Mouse (Mus musculus) hindbrain, embryonic 15.5 days (tissue): ENCODE measurements around the gene Btnl9. TPM values are rescaled to one million over a fixed set of nuclear protein-coding genes. Genes with fewer than 3 reads are reported as not detected.

Experiments used
- ATAC-seq: fragments of 200-750 bp; cut with Nextera tagmentation; 2 replicates; pipeline ENCODE4 v1.8.0; 2017; ENCODE audit warnings: low read depth, moderate number of reproducible peaks, moderate TSS enrichment; ENCODE audit not compliant: low FRiP score
- H3K27ac ChIP-seq: fragments of 300-500 bp; sonication (generic); replicated peaks from 2 replicates; pipeline ENCODE4 v1.5.1; 2015; ENCODE audit warnings: mild to moderate bottlenecking, inconsistent platforms
- H3K27me3 ChIP-seq: fragments of 300-500 bp; sonication (generic); 2 replicates; pipeline ENCODE4 v1.6.1; 2015; ENCODE audit warnings: control low read depth, inconsistent platforms
- H3K36me3 ChIP-seq: fragments of 300-500 bp; sonication (generic); 2 replicates; pipeline ENCODE4 v1.6.1; 2015; ENCODE audit warnings: control low read depth, inconsistent platforms
- H3K4me1 ChIP-seq: fragments of 300-500 bp; sonication (generic); replicated peaks from 2 replicates; pipeline ENCODE4 v1.6.1; 2015; ENCODE audit warnings: control low read depth, inconsistent platforms
- H3K4me2 ChIP-seq: fragments of 300-500 bp; sonication (generic); 2 replicates; pipeline ENCODE4 v1.6.1; 2015; ENCODE audit warnings: moderate library complexity, mild to moderate bottlenecking, inconsistent platforms
- H3K4me3 ChIP-seq: fragments of 300-500 bp; sonication (generic); 2 replicates; pipeline ENCODE4 v1.5.1; 2015; ENCODE audit warnings: mild to moderate bottlenecking, inconsistent platforms
- H3K9ac ChIP-seq: fragments of 300-500 bp; sonication (generic); 2 replicates; pipeline ENCODE4 v1.6.1; 2015; ENCODE audit warnings: inconsistent platforms
- H3K9me3 ChIP-seq: fragments of 300-500 bp; sonication (generic); 2 replicates; pipeline ENCODE4 v1.6.1; 2016; ENCODE audit warnings: control low read depth, inconsistent platforms
- WGBS: fragments of 180-500 bp; shearing (Covaris S2); methylation state at CpG from one replicate; pipeline ENCODE4 v1.1.7; 2015; 5-methylcytosine and 5-hydroxymethylcytosine counted together
- polyA plus RNA-seq: library from polyadenylated mRNA; unstranded; fragments of >200 nt; fragmentation: Nextera tagmentation; extraction: Ambion mirVana; gene quantifications from 2 replicates; pipeline ENCODE4 v1.2.1, GENCODE M21; 2015

Btnl9 gene
- polyA plus RNA-seq, 1 experiment from 2014 or later = 0.22 TPM

DNA sequence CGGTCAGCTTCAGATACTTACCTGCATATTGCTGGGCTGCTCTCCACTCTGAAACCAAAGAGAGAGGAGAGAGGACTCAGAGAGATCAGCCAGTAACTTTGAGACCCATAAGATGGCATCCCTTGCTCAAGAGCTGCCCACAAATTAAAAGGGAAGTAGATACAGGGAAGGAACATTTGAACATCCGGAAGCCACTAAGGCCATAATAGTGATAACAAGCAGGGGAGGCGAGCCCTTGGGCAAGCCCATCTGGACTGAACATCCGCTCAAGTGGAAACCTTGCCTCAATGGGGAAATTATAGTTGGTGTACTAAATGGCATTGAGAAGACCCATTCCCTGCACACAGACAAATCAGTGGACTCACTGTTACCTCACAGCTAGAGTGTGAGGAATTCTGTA lies 16.4 kb downstream of the Btnl9 start:
- Histone ChIP-seq H3K4me1 (peaks cover 8% of the 10 kb centered on the region), H3K27ac (no peak overlapping the region), H3K9me3 (no peaks in the 10 kb centered on the region), H3K9ac (no peak overlapping the region), H3K36me3 (no peaks in the 10 kb centered on the region), H3K4me3 (no peak overlapping the region), H3K4me2 (no peak overlapping the region), H3K27me3 (peaks cover 2% of the 10 kb centered on the region)
- ATAC-seq = no peak
- whole genome bisulfite sequencing = 97% methylated on average over 4 of the region's 4 CpGs

DNA sequence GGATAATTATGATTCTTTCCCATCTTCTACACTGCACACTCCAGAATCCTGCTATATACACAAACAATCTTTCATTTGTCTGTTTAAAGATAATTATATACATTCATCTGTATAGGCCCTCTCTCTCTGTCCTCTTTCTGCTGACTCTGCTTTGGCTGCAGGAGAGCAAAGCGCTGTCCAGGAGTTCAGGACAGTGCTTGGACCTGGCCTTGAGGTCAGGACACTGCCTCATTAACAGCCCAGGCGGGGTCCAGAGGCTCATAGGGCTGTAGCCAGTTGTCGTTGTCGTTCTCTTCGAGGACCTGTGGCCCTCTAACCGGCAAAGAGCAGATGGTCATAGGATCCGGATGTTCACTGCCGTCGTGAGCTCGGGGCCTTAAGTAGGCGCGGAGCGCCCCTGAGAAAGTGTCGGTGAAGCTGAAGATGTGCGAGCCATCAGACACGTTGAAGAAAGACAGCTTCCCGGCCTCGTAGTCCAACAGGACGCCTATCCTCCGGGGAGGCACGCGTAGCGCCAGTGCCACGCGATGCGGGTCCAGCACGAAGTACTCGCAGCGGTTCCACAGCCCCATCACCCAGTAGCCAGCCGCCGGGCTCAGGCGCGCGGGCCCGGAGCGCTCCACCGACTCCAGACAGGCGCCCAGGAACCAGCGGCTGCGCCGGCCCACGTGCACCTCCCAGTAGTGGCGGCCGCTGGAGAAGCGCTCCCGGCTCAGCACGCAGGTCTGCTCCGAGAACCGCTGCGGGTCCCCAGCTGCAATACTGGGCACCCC lies 17.9 kb downstream of the Btnl9 start:
- peaks cover 2% of the 10 kb centered on the region for H3K27me3 ChIP-seq
- H3K4me1 ChIP-seq = peaks cover 8% of the 10 kb centered on the region
- ATAC-seq = peak; percentile 75
- no peaks in the 10 kb centered on the region for H3K36me3 ChIP-seq
- peak overlapping the region; percentile 40 for H3K4me3 ChIP-seq
- H3K9ac ChIP-seq = peak overlapping the region; percentile 12
- H3K27ac ChIP-seq = no peak overlapping the region
- H3K4me2 ChIP-seq = peak overlapping the region; percentile 77
- WGBS = 6% methylated on average over 50 of the region's 50 CpGs
- no peaks in the 10 kb centered on the region for H3K9me3 ChIP-seq

DNA sequence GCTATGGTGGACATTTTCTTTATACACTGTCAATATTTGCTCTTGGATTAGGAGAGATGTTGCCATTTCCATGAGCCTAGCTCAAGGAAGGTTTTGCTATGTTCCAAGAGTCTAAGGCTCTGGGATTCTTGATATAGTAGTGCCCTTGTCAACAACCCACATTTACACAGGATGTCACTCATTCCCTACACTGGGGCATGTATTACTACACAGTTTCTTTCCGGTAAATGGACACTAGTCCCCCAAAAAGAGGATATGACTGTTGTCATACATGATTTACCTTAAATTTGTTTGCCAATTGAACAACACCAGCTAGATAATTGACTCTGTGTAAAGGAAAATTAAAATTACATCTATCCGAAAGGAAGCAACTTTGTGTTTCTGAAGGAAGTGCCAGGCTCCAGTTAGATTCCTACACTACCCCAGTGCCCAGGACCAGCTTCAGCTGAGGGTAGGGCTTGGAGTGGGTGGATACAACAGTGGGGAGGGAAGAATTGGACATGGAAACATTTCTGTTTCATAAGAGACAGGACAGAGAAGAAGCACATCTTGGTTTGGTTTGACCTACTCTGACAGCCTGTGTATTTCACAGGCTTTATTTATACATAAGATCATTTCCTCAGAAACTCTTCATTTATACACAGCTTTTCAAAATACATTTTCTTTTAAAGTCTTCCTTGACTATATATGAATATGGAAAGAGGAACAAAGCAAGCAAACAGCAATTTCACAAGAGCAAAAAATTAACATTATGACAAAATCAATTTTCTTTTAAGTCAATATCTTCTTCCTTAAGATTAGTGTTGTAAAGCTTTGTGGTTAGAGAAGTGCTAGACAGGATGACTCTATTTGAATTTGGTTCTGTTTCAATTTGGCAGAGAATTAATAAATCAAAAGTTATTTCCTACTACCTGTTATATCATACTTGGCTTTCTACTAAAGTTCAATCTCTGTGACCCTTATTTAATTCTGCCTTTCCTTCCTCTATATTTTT lies 29.8 kb downstream of the Btnl9 start:
- Histone ChIP-seq H3K4me2 (no peak overlapping the region), H3K9me3 (no peaks in the 10 kb centered on the region), H3K4me3 (no peak overlapping the region), H3K9ac (no peak overlapping the region), H3K4me1 (no peaks in the 10 kb centered on the region), H3K27ac (no peak overlapping the region), H3K36me3 (no peaks in the 10 kb centered on the region), H3K27me3 (no peaks in the 10 kb centered on the region)
- no peak for ATAC-seq
- WGBS = 90% methylated on average over 2 of the region's 2 CpGs

DNA sequence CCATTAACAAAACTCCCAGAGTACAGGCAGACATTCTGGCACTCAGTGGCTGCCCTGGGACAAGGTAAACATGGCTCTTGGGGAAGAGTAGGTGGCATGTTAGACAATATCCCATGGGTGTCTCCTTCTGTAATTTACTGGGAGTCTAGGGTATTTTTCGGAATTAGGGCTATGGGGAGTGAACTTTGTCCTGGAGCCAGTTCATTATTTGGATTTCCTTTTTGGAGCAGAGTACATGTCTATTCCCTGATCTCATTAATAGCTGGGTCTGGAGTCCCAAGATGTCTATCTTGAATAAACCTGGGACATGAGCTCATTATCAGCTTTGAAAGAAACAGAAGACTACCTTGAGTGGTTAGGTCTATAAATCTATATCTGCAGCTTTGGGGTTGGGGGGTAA lies 32.9 kb downstream of the Btnl9 start, which contains the start of gene Olfr1394:
Olfr1394 (plus strand) TSS at position 301 of the 400 bp plus-strand sequence.
- no peaks in the 10 kb centered on the region for H3K36me3 ChIP-seq

DNA sequence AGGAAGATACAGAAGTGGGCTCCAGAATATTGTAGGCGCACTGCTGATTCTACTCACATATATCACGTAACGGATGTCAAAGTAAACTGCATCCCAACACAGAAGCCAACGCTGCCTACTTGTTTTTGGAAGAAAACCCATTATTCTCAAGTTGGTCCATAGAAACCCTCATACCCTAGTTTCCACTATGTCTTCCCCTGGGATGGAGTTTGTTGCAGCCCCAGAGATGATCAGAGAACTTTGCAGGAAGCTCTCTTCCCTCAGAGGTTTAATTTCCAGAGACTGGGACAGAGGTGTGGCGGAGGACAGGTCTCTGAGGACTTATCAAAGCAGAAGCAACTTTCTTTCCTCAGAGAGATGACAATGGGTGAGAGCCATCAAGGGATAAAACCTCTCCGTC lies 45.0 kb downstream of the Btnl9 start, which contains the start of gene Olfr1395:
Olfr1395 (plus strand) TSS at position 301 of the 400 bp plus-strand sequence.
- Histone ChIP-seq H3K4me3 (no peak within 1 kb of the TSS), H3K4me2 (no peak within 1 kb of the TSS), H3K27ac (no peak within 1 kb of the TSS), H3K36me3 (no peaks in the 10 kb centered on the region), H3K9me3 (no peaks in the 10 kb centered on the region), H3K9ac (no peak within 1 kb of the TSS), H3K4me1 (no peaks in the 10 kb centered on the region), H3K27me3 (no peaks in the 10 kb centered on the region)
- ATAC-seq = no peak
- 94% methylated on average over 6 of the region's 6 CpGs for WGBS

More for the DNA sequence above, 32.9 kb downstream of the Btnl9 start, which contains the start of gene Olfr1394:
- Histone ChIP-seq H3K4me2 (no peak within 1 kb of the TSS), H3K27ac (no peak within 1 kb of the TSS), H3K9me3 (no peaks in the 10 kb centered on the region), H3K9ac (no peak within 1 kb of the TSS), H3K4me1 (no peaks in the 10 kb centered on the region), H3K4me3 (no peak within 1 kb of the TSS), H3K27me3 (no peaks in the 10 kb centered on the region)
- ATAC-seq = no peak
- WGBS = 92% methylated on average over 1 of the region's 1 CpGs

DNA sequence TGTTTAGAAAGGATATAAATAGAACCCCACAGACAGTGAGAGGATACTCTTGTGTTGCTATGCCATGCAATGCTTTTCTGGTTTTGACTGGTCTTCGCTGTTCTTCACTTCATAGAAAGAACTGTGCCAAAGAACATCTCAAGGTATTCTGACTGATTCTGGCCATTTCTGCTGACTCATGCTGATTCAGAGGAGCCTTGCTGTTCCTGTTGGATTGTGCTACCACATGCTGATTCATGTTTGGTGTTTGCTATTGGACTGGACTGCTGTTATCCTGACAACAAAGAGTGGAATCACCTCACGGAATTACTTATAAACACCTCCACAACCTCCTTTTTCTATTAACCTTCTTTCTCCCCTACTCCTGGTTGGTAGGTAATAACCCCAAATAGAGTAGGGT lies 62.8 kb downstream of the Btnl9 start:
- Histone ChIP-seq H3K4me3 (no peak overlapping the region), H3K4me1 (no peaks in the 10 kb centered on the region), H3K4me2 (no peak overlapping the region), H3K9ac (no peak overlapping the region), H3K27ac (no peak overlapping the region), H3K27me3 (no peaks in the 10 kb centered on the region), H3K9me3 (no peaks in the 10 kb centered on the region), H3K36me3 (no peaks in the 10 kb centered on the region)
- 85% methylated on average over 2 of the region's 2 CpGs for WGBS
- ATAC-seq = no peak

DNA sequence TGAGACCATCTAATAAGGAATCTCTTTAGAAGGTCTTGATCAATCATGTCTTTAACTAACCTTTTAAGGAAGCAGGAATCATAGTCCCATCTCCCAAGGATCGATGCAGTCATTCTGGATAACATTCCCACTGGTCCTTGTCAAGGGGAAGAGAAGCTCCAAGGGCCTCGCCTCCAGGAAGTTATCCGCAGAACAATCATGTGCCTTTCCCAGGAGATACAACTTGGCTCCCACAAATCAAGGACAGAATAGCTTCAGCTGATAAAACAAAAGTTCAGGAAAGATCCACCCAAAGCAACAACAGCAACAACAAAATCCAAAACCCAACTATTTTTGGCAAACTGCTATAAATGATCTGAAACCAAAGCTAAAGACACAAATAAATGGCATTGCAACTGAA lies 67.3 kb downstream of the Btnl9 start:
- no peak overlapping the region for H3K9ac ChIP-seq
- H3K4me3 ChIP-seq = no peak overlapping the region
- WGBS = 88% methylated on average over 3 of the region's 3 CpGs

More for the DNA sequence above, 67.3 kb downstream of the Btnl9 start:
- Histone ChIP-seq H3K4me1 (no peaks in the 10 kb centered on the region), H3K4me2 (no peak overlapping the region), H3K27me3 (no peaks in the 10 kb centered on the region), H3K27ac (no peak overlapping the region), H3K36me3 (no peaks in the 10 kb centered on the region), H3K9me3 (no peaks in the 10 kb centered on the region)
- ATAC-seq = no peak

Other genes with a start within 250 kb of the Btnl9 start
- gene Psme2b, start 241.0 kb downstream of the Btnl9 start, polyA plus RNA-seq = 1.8 and 2.2 TPM in 2 replicates
- not detected in 2 replicates for gene Olfr56, start 208.3 kb downstream of the Btnl9 start, polyA plus RNA-seq
- gene 9930111J21Rik1, start 207.8 kb downstream of the Btnl9 start, polyA plus RNA-seq = 0.45 and 0.48 TPM in 2 replicates
- not detected in 2 replicates for gene Gm12185, start 194.9 kb downstream of the Btnl9 start, polyA plus RNA-seq
- gene Tgtp1, start 193.0 kb downstream of the Btnl9 start, polyA plus RNA-seq = 0.24 TPM in 1 of 2 replicates, not detected in the other
- 0.35 and 0.45 TPM in 2 replicates for gene 9930111J21Rik2, start 135.9 kb downstream of the Btnl9 start, polyA plus RNA-seq
- 0.54 TPM in 1 of 2 replicates, not detected in the other for gene Tgtp2, start 123.0 kb downstream of the Btnl9 start, polyA plus RNA-seq
- 0.52 and 1.6 TPM in 2 replicates for gene Ifi47, start 110.6 kb downstream of the Btnl9 start, polyA plus RNA-seq
- not detected in 2 replicates for gene Olfr1396, start 72.3 kb downstream of the Btnl9 start, polyA plus RNA-seq
- gene Olfr1395, start 44.9 kb downstream of the Btnl9 start, polyA plus RNA-seq = not detected in 2 replicates
- gene Olfr1394, start 32.8 kb downstream of the Btnl9 start, polyA plus RNA-seq = not detected in 2 replicates
- 38.0 and 40.7 TPM in 2 replicates for gene Zfp62, start 16.1 kb upstream of the Btnl9 start, polyA plus RNA-seq
- 34.7 and 36.2 TPM in 2 replicates for gene Mgat1, start 57.0 kb upstream of the Btnl9 start, polyA plus RNA-seq
- not detected in 2 replicates for gene Olfr1393, start 91.1 kb upstream of the Btnl9 start, polyA plus RNA-seq
- gene Olfr1392, start 98.1 kb upstream of the Btnl9 start, polyA plus RNA-seq = not detected in 2 replicates
- not detected in 2 replicates for gene Olfr10, start 117.6 kb upstream of the Btnl9 start, polyA plus RNA-seq
- gene Olfr1391, start 135.6 kb upstream of the Btnl9 start, polyA plus RNA-seq = not detected in 2 replicates
- not detected in 2 replicates for gene Olfr1390, start 148.0 kb upstream of the Btnl9 start, polyA plus RNA-seq
- gene Olfr1389, start 235.9 kb upstream of the Btnl9 start, polyA plus RNA-seq = not detected in 2 replicates
- gene Olfr1388, start 249.5 kb upstream of the Btnl9 start, polyA plus RNA-seq = 0.08 and 0.12 TPM in 2 replicates